Mouse (Mus musculus): Measurements from ENCODE around the gene Safb.

The Safb gene

DNA sequence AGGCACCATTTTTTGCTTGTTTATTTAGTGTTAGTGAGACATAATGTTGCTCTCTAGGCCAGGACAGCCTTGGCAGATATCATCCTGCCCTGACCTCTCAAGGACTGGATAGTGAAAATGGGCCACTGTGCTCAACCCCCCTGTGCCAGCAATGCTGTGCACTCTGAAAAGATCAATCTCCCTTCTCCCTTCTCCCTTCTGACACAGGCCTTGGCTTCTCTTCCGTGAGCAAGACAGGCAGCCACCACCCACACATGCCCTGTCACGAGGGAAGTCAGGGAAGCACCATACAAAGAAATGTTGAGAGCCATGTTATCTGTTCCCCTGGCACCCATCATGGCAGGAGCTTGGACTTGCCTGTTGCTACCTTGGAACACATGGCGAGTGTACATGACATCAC is 70.7 kb downstream of the Safb start:
- DNase-seq = no peak
